Mouse (Mus musculus) thymus, adult 18-20 months (tissue): ENCODE data around the gene Dchs1.

Experiments used
- DNase-seq, 2 experiments: peaks; one replicate each; pipeline ENCODE4 v3.0.0; 2022; ENCODE audit warnings: mixed read lengths in 2 of 2

The Dchs1 gene

GRCm38 (mm10) chr7:105787285-105788140 is at the start of gene Dchs1:
Gene Dchs1, minus strand, starts transcription at chr7:105787654.
- DNase-seq: no peak

- no peak for DNase-seq
Observed at GRCm38 (mm10) chr7:105824281-105824680, 36.8 kb upstream of the Dchs1 start.

GRCm38 (mm10) chr7:105818483-105818882 is 31.0 kb upstream of the Dchs1 start:
- DNase-seq: no peak

- no peak for DNase-seq
Observed at GRCm38 (mm10) chr7:105816736-105817135, 29.3 kb upstream of the Dchs1 start.

- no peak for DNase-seq
Observed at GRCm38 (mm10) chr7:105813326-105813725, 25.9 kb upstream of the Dchs1 start.

- DNase-seq: no peak
Observed at GRCm38 (mm10) chr7:105812566-105812965, 25.1 kb upstream of the Dchs1 start.

- peak in 1 of 2 experiments; percentile 30 for DNase-seq
Observed at GRCm38 (mm10) chr7:105811516-105811915, 24.1 kb upstream of the Dchs1 start.

GRCm38 (mm10) chr7:105810877-105811489 is 23.5 kb upstream of the Dchs1 start, which contains the start of gene Mrpl17:
Gene Mrpl17, minus strand, starts transcription at chr7:105811099.
- DNase-seq: peak; percentile 100

GRCm38 (mm10) chr7:105810280-105810876 is 22.9 kb upstream of the Dchs1 start:
- DNase-seq: no peak

- peak in 1 of 2 experiments; percentile 14 for DNase-seq
Observed at GRCm38 (mm10) chr7:105809836-105810235, 22.4 kb upstream of the Dchs1 start.

GRCm38 (mm10) chr7:105808385-105808784 is 20.9 kb upstream of the Dchs1 start:
- no peak for DNase-seq

GRCm38 (mm10) chr7:105806716-105807115 is 19.3 kb upstream of the Dchs1 start:
- DNase-seq: no peak

- no peak for DNase-seq
Observed at GRCm38 (mm10) chr7:105806125-105806524, 18.7 kb upstream of the Dchs1 start.

- DNase-seq: no peak
Observed at GRCm38 (mm10) chr7:105803428-105803827, 16.0 kb upstream of the Dchs1 start.

- DNase-seq: no peak
Observed at GRCm38 (mm10) chr7:105802771-105803170, 15.3 kb upstream of the Dchs1 start.

GRCm38 (mm10) chr7:105802312-105802711 is 14.9 kb upstream of the Dchs1 start:
- DNase-seq: no peak

GRCm38 (mm10) chr7:105796972-105797371 is 9.5 kb upstream of the Dchs1 start:
- DNase-seq: no peak

GRCm38 (mm10) chr7:105795759-105796366 is 8.4 kb upstream of the Dchs1 start:
- no peak for DNase-seq

- no peak for DNase-seq
Observed at GRCm38 (mm10) chr7:105793701-105794100, 6.2 kb upstream of the Dchs1 start.

- no peak for DNase-seq
Observed at GRCm38 (mm10) chr7:105791147-105791546, 3.7 kb upstream of the Dchs1 start.

- DNase-seq: no peak
Observed at GRCm38 (mm10) chr7:105786506-105787284, 759 bp downstream of the Dchs1 start.

- DNase-seq: no peak
Observed at GRCm38 (mm10) chr7:105784556-105784955, 2.9 kb downstream of the Dchs1 start.
